Mouse (Mus musculus) E14TG2a.4 (cell line): ENCODE results near the gene Sema5a.

Experiments used
- H3K27me3 ChIP-seq: 2 replicates; pipeline ENCODE4 v1.6.1; 2014; ENCODE audit warnings: low read length, control low read depth; ENCODE audit not compliant: insufficient read depth
- H3K36me3 ChIP-seq: 2 replicates; pipeline ENCODE4 v1.6.1; 2014; ENCODE audit warnings: low read length, control low read depth; ENCODE audit not compliant: insufficient read depth
- H3K4me1 ChIP-seq: replicated peaks from 2 replicates; pipeline ENCODE4 v1.6.1; 2014; ENCODE audit warnings: low read depth, low read length, control low read depth
- H3K4me3 ChIP-seq: replicated peaks from 2 replicates; pipeline ENCODE4 v1.5.1; 2014; ENCODE audit warnings: mild to moderate bottlenecking, low read length
- H3K9me3 ChIP-seq: 2 replicates; pipeline ENCODE4 v1.6.1; 2014; ENCODE audit warnings: low read length, control low read depth
- CTCF ChIP-seq: conservative IDR thresholded peaks from 2 replicates; pipeline ENCODE4 v1.5.1; 2014; ENCODE audit warnings: low read length
- NANOG ChIP-seq: IDR thresholded peaks from 2 replicates; pipeline ENCODE4 v1.6.1; 2014; ENCODE audit warnings: borderline replicate concordance, low read length, mixed read lengths
- POU5F1 ChIP-seq: IDR thresholded peaks from 2 replicates; pipeline ENCODE4 v1.6.1; 2014; ENCODE audit warnings: low read length, borderline replicate concordance

Gene Sema5a

GRCm38 (mm10) chr15:32517954-32518353 lies 273.3 kb downstream of the Sema5a start:
- Histone ChIP-seq H3K9me3 (no peaks in the 10 kb centered on the region), H3K36me3 (no peaks in the 10 kb centered on the region), H3K4me1 (no peaks in the 10 kb centered on the region), H3K4me3 (no peak overlapping the region), H3K27me3 (no peaks in the 10 kb centered on the region)
- TF ChIP-seq CTCF (no peak), NANOG (no peak), POU5F1 (no peak)

- TF ChIP-seq NANOG (no peak), CTCF (no peak)
- no peaks in the 10 kb centered on the region for H3K4me1 ChIP-seq
- no peaks in the 10 kb centered on the region for H3K36me3 ChIP-seq
- no peaks in the 10 kb centered on the region for H3K9me3 ChIP-seq
- no peaks in the 10 kb centered on the region for H3K27me3 ChIP-seq
- H3K4me3 ChIP-seq: no peak overlapping the region
These were observed 287.9 kb downstream of the Sema5a start for GRCm38 (mm10) chr15:32532539-32532938.

GRCm38 (mm10) chr15:32533541-32534080 lies 289.0 kb downstream of the Sema5a start:
- no peaks in the 10 kb centered on the region for H3K27me3 ChIP-seq
- no peaks in the 10 kb centered on the region for H3K36me3 ChIP-seq
- no peak overlapping the region for H3K4me3 ChIP-seq
- no peaks in the 10 kb centered on the region for H3K4me1 ChIP-seq
- no peaks in the 10 kb centered on the region for H3K9me3 ChIP-seq
- TF ChIP-seq POU5F1 (no peak), CTCF (no peak), NANOG (no peak)

- TF ChIP-seq CTCF: no peak
- no peak for TF ChIP-seq NANOG
- no peak for TF ChIP-seq POU5F1
- Histone ChIP-seq H3K27me3 (no peaks in the 10 kb centered on the region), H3K4me1 (no peaks in the 10 kb centered on the region), H3K4me3 (no peak overlapping the region), H3K36me3 (no peaks in the 10 kb centered on the region), H3K9me3 (no peaks in the 10 kb centered on the region)
These were observed 292.3 kb downstream of the Sema5a start for GRCm38 (mm10) chr15:32536755-32537503.

GRCm38 (mm10) chr15:32537504-32537792 lies 292.8 kb downstream of the Sema5a start:
- Histone ChIP-seq H3K27me3 (no peaks in the 10 kb centered on the region), H3K4me3 (no peak overlapping the region), H3K36me3 (no peaks in the 10 kb centered on the region), H3K4me1 (no peaks in the 10 kb centered on the region), H3K9me3 (no peaks in the 10 kb centered on the region)
- TF ChIP-seq CTCF (no peak), POU5F1 (no peak), NANOG (no peak)

GRCm38 (mm10) chr15:32538092-32538491 lies 293.5 kb downstream of the Sema5a start:
- Histone ChIP-seq H3K36me3 (no peaks in the 10 kb centered on the region), H3K27me3 (no peaks in the 10 kb centered on the region)

GRCm38 (mm10) chr15:32542746-32543145 lies 298.1 kb downstream of the Sema5a start:
- Histone ChIP-seq H3K9me3 (no peaks in the 10 kb centered on the region), H3K36me3 (no peaks in the 10 kb centered on the region), H3K4me1 (no peaks in the 10 kb centered on the region), H3K27me3 (no peaks in the 10 kb centered on the region), H3K4me3 (no peak overlapping the region)
- TF ChIP-seq POU5F1 (no peak), NANOG (no peak), CTCF (no peak)

More at GRCm38 (mm10) chr15:32538092-32538491, 293.5 kb downstream of the Sema5a start:
- TF ChIP-seq NANOG (no peak), CTCF (no peak), POU5F1 (no peak)
- Histone ChIP-seq H3K9me3 (no peaks in the 10 kb centered on the region), H3K4me3 (no peak overlapping the region), H3K4me1 (no peaks in the 10 kb centered on the region)

- TF ChIP-seq CTCF (no peak), POU5F1 (no peak), NANOG (no peak)
- no peaks in the 10 kb centered on the region for H3K4me1 ChIP-seq
These were observed 298.6 kb downstream of the Sema5a start for GRCm38 (mm10) chr15:32543181-32543580.

GRCm38 (mm10) chr15:32545455-32545854 lies 300.8 kb downstream of the Sema5a start:
- H3K4me3 ChIP-seq: no peak overlapping the region
- no peaks in the 10 kb centered on the region for H3K9me3 ChIP-seq
- H3K36me3 ChIP-seq: no peaks in the 10 kb centered on the region
- no peaks in the 10 kb centered on the region for H3K27me3 ChIP-seq
- no peaks in the 10 kb centered on the region for H3K4me1 ChIP-seq
- no peak for TF ChIP-seq NANOG
- no peak for TF ChIP-seq CTCF
- no peak for TF ChIP-seq POU5F1

More at GRCm38 (mm10) chr15:32543181-32543580, 298.6 kb downstream of the Sema5a start:
- no peaks in the 10 kb centered on the region for H3K36me3 ChIP-seq
- no peaks in the 10 kb centered on the region for H3K9me3 ChIP-seq
- no peak overlapping the region for H3K4me3 ChIP-seq
- no peaks in the 10 kb centered on the region for H3K27me3 ChIP-seq
